22 mouse cellular contexts compared by ENCODE assay signal in the genomic region with DNA sequence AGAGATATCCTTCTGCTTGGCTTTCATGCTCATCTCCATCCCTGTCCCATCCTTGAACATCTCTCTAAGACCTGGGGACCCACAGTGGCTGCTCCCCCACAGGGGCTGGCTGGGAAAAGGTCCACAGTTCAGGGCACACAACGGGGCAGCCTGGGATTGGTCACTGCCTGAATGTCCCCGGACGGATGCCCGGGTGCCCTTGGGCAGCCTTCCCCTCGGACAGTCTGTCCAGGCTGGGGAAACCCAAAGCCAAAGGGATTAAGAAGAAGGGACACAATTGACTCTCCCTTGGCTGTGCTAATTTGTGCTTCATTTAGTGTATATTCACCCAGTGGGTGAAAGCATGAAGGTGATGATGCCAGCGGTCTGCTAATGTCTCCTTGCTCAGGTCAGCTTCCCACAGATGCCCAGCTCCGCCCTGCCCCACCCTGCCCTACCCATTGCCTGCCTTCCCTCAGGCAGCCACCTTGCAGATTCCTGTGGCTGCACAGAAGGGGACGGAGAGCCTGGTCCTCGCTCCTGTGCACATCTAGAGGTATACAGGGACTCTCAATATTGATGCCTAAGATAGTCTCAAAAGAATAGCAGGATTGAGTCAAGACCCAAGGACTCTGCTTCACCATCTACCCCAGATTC. TPM values are rescaled to one million over a fixed set of nuclear protein-coding genes. Genes with fewer than 3 reads are reported as not detected.
A peak's percentile ranks its signal among the peaks of the same experiment; 100 is the strongest.
DNase-seq lines count a peak whose midpoint lies in the region; ATAC-seq lines count a peak whose summit lies in the region.
"Had no signal": no experiment of that assay in that cellular context is flagged by ENCODE, and none has a peak within 500 bp of the region (broad histone marks: within the 10 kb centered on the region; RNA-seq: fewer than 3 reads in every experiment).

No protein-coding gene starts in this region.

- ATAC-seq in embryonic facial prominence, embryonic 13.5 days (ENCODE audit: insufficient number of reproducible peaks, insufficient read depth, low FRiP score, low TSS enrichment, low read depth) = no peak
- no peak for ATAC-seq in limb, embryonic 15.5 days (ENCODE audit: insufficient number of reproducible peaks, low FRiP score, low TSS enrichment, low read depth)
- ATAC-seq: hindbrain, postnatal 0 days; midbrain, embryonic 15.5 days had no signal

- peak overlapping the region; percentile 62; the same call in 1 of the 2 replicates for H3K27ac ChIP-seq in embryonic facial prominence, embryonic 13.5 days
- 0 out of 2 replicates have a peak overlapping the region, but pooled peaks have one; percentile 11 for H3K27ac ChIP-seq in limb, embryonic 15.5 days
- H3K27ac ChIP-seq: forebrain, embryonic 12.5 days; hindbrain, postnatal 0 days; left cerebral cortex, adult 2 months; liver, embryonic 14.5 days; midbrain, embryonic 15.5 days had no signal

- no peaks in the 10 kb centered on the region for H3K27me3 ChIP-seq in embryonic facial prominence, embryonic 13.5 days
- no peaks in the 10 kb centered on the region for H3K27me3 ChIP-seq in limb, embryonic 15.5 days
- H3K27me3 ChIP-seq: midbrain, embryonic 15.5 days had no signal

- 91% methylated on average over 9 of the region's 9 CpGs for WGBS in embryonic facial prominence, embryonic 13.5 days
- WGBS in limb, embryonic 15.5 days = 88% methylated on average over 9 of the region's 9 CpGs

- peak; percentile 88 for DNase-seq in gastrocnemius, adult 18-20 months (ENCODE audit: low spot score)
- DNase-seq in gastrocnemius, postnatal 4 days (ENCODE audit: low spot score in 2 of 2) = no peak
- peak; percentile 55 to 73 for DNase-seq in gastrocnemius, postnatal 36 days
- DNase-seq in urinary bladder, postnatal 14 days (ENCODE audit: low spot score) = no peak
- DNase-seq in left cerebral cortex, postnatal 25 days (ENCODE audit: low spot score in 2 of 2) = no peak
- DNase-seq in cerebellum, postnatal 14 days = no peak
- DNase-seq: adrenal gland, postnatal 25 days; cerebellum, adult 9-11 months; kidney, adult 18-20 months; layer of hippocampus, adult 9-11 months; lung, embryonic 14.5 days; thymus, adult 18-20 months; thymus, postnatal 4 days had no signal

- no peak overlapping the region for H3K4me2 ChIP-seq in embryonic facial prominence, embryonic 13.5 days
- no peak overlapping the region for H3K4me2 ChIP-seq in limb, embryonic 15.5 days
- H3K4me2 ChIP-seq: forebrain, embryonic 12.5 days; heart, embryonic 11.5 days; lung, embryonic 14.5 days; midbrain, embryonic 15.5 days had no signal

- no peaks in the 10 kb centered on the region for H3K9me3 ChIP-seq in embryonic facial prominence, embryonic 13.5 days
- H3K9me3 ChIP-seq in limb, embryonic 15.5 days = no peaks in the 10 kb centered on the region
- H3K9me3 ChIP-seq: forebrain, embryonic 12.5 days; midbrain, embryonic 15.5 days had no signal

- H3K4me1 ChIP-seq in embryonic facial prominence, embryonic 13.5 days = peaks cover 73% of the 10 kb centered on the region
- peaks cover 60% of the 10 kb centered on the region for H3K4me1 ChIP-seq in limb, embryonic 15.5 days

- H3K9ac ChIP-seq in embryonic facial prominence, embryonic 13.5 days = no peak overlapping the region
- H3K9ac ChIP-seq in limb, embryonic 15.5 days = no peak overlapping the region
- H3K9ac ChIP-seq: forebrain, embryonic 12.5 days; liver, embryonic 14.5 days; lung, embryonic 14.5 days; midbrain, embryonic 15.5 days had no signal

- H3K4me3 ChIP-seq in embryonic facial prominence, embryonic 13.5 days = no peak overlapping the region
- no peak overlapping the region for H3K4me3 ChIP-seq in limb, embryonic 15.5 days
- H3K4me3 ChIP-seq: forebrain, embryonic 12.5 days; left cerebral cortex, adult 2 months; midbrain, embryonic 15.5 days had no signal

- no peaks in the 10 kb centered on the region for H3K36me3 ChIP-seq in embryonic facial prominence, embryonic 13.5 days
- no peaks in the 10 kb centered on the region for H3K36me3 ChIP-seq in limb, embryonic 15.5 days
- H3K36me3 ChIP-seq: forebrain, embryonic 12.5 days; midbrain, embryonic 15.5 days had no signal

- intact Hi-C loops in gastrocnemius, postnatal 36 days (cut with DNase I) = no loop called here
- intact Hi-C loops in left cerebral cortex, postnatal 25 days (cut with DNase I) = no loop called here

RNA-seq across cellular contexts. Expression of a gene that starts 26.1 kb away (rescaled TPM):
- 1 to 10 TPM; 1.7 to 1.9 TPM for total RNA-seq in gastrocnemius, adult 18-20 months (2021)
- 1 to 10 TPM; 6.3 to 9.4 TPM for total RNA-seq in gastrocnemius, postnatal 4 days (2021)
- 36.0 and 36.7 TPM in 2 replicates for polyA plus RNA-seq in embryonic facial prominence, embryonic 13.5 days (2015; fragmentation: Nextera tagmentation; extraction: Ambion mirVana)
- total RNA-seq in gastrocnemius, postnatal 36 days (2021) = 1 to 10 TPM; 1.8 to 6.1 TPM
- 28.8 and 30.5 TPM in 2 replicates for polyA plus RNA-seq in limb, embryonic 15.5 days (2015; fragmentation: Nextera tagmentation; extraction: Ambion mirVana)
- 1 to 10 TPM; 3.3 to 6.9 TPM for total RNA-seq in left cerebral cortex, postnatal 25 days (2021)

RNA-seq across cellular contexts. Expression of a gene that starts 60.0 kb away (rescaled TPM):
- over 10,000 TPM; 35,269 to 35,976 TPM for total RNA-seq in gastrocnemius, adult 18-20 months (2021)
- total RNA-seq in gastrocnemius, postnatal 4 days (2021) = over 10,000 TPM in 1 of 2 experiments, 1,000 to 10,000 TPM in 1; 9,881 to 10,830 TPM
- 3.8 and 5.8 TPM in 2 replicates for polyA plus RNA-seq in embryonic facial prominence, embryonic 13.5 days (2015; fragmentation: Nextera tagmentation; extraction: Ambion mirVana)
- over 10,000 TPM; 32,612 to 32,921 TPM for total RNA-seq in gastrocnemius, postnatal 36 days (2021)
- polyA plus RNA-seq in limb, embryonic 15.5 days (2015; fragmentation: Nextera tagmentation; extraction: Ambion mirVana) = 154 and 517 TPM in 2 replicates
- total RNA-seq in left cerebral cortex, postnatal 25 days (2021) = not detected
- total RNA-seq: adrenal gland, postnatal 25 days; left cerebral cortex, adult 2 months; megakaryocyte-erythroid progenitor cell, adult 5-6 weeks had no signal

Comparison
In these comparisons a context has a peak if more than half of its experiments do, and no peak if none do; other contexts are left out.
1. DNase-seq: peak in gastrocnemius, adult 18-20 months (single experiment) and gastrocnemius, postnatal 36 days (2 of 2); none in gastrocnemius, postnatal 4 days (0 of 2), urinary bladder, postnatal 14 days (single experiment), left cerebral cortex, postnatal 25 days (0 of 2) and cerebellum, postnatal 14 days (0 of 2).
2. RNA of a gene that starts 60.0 kb away (total RNA-seq): 35,269 to 35,976 TPM in gastrocnemius, adult 18-20 months, 32,612 to 32,921 TPM in gastrocnemius, postnatal 36 days and 9,881 to 10,830 TPM in gastrocnemius, postnatal 4 days; not detected in left cerebral cortex, postnatal 25 days; every median in the first group is over 1,000 times any median in the second.